Mouse (Mus musculus): ENCODE results near the gene Cp. TPM values are rescaled to one million over a fixed set of nuclear protein-coding genes. Genes with fewer than 3 reads are reported as not detected.

Gene Cp
- polyA plus RNA-seq, 1 experiment from 2014 or later, result 1.1 TPM

DNA sequence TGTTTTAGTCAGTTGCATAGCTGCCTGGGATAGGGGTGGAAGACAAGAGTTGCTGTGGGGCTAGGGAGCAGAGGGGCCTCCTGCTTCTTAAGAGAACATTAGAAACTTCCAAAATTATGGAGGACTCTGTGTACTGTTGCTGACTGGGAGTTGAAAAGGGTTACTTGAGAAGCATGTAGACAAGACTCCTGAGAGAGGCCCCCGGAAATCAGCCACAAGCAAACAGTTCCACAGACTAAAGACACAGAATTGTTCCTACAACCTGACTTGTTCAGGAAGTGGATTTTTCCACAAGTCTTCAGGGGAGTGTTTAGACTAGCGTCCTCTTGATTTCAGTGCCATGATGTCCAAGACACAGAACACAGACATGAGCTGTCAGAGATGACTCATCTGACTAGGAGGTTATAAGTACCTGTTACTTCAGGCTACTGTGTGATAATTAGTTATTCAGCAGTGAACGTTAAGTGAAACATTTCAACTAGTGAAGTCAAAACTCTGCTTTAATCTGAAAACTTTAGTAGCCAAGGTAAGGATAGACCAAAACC lies 3.8 kb downstream of the Cp start:
- H3K36me3 ChIP-seq (ENCODE audit: insufficient read depth), result no peaks in the 10 kb centered on the region
- no peak overlapping the region for H3K4me3 ChIP-seq (ENCODE audit: low read depth, low read length)
- no peak overlapping the region for H3K4me2 ChIP-seq
- H3K9me3 ChIP-seq (ENCODE audit: low read depth, low read length), result no peaks in the 10 kb centered on the region
- no peak for DNase-seq
- ATAC-seq (ENCODE audit: insufficient read depth), result no peak
- no peak overlapping the region for H3K27ac ChIP-seq (ENCODE audit: low read depth)
- 60% methylated on average over 3 of the region's 3 CpGs for WGBS
- TF ChIP-seq CTCF (IDR thresholded peaks at IDR 0.05; ENCODE audit: low read depth), result no peak
- H3K4me1 ChIP-seq (ENCODE audit: insufficient read depth), result no peaks in the 10 kb centered on the region
- no peak overlapping the region for H3K9ac ChIP-seq
- no peaks in the 10 kb centered on the region for H3K27me3 ChIP-seq (ENCODE audit: insufficient read depth, low read length)

- no peak for TF ChIP-seq CTCF (IDR thresholded peaks at IDR 0.05; ENCODE audit: low read depth)
- H3K4me3 ChIP-seq (ENCODE audit: low read depth, low read length), result no peak overlapping the region
- no peaks in the 10 kb centered on the region for H3K27me3 ChIP-seq (ENCODE audit: insufficient read depth, low read length)
- no peaks in the 10 kb centered on the region for H3K36me3 ChIP-seq (ENCODE audit: insufficient read depth)
- ATAC-seq (ENCODE audit: insufficient read depth) (no peak), DNase-seq (no peak)
- H3K4me1 ChIP-seq (ENCODE audit: insufficient read depth), result no peaks in the 10 kb centered on the region
- WGBS, result 82% methylated on average over 2 of the region's 2 CpGs
- H3K27ac ChIP-seq (ENCODE audit: low read depth), result no peak overlapping the region
- H3K9ac ChIP-seq, result no peak overlapping the region
- H3K9me3 ChIP-seq (ENCODE audit: low read depth, low read length), result no peaks in the 10 kb centered on the region
- H3K4me2 ChIP-seq, result no peak overlapping the region
Measured at GRCm38 (mm10) chr3:19961341-19961740, 4.5 kb downstream of the Cp start.

- Histone ChIP-seq H3K9me3 (ENCODE audit: low read depth, low read length) (no peaks in the 10 kb centered on the region), H3K4me2 (no peak overlapping the region), H3K4me3 (ENCODE audit: low read depth, low read length) (no peak overlapping the region), H3K9ac (no peak overlapping the region), H3K36me3 (ENCODE audit: insufficient read depth) (no peaks in the 10 kb centered on the region), H3K27ac (ENCODE audit: low read depth) (no peak overlapping the region), H3K27me3 (ENCODE audit: insufficient read depth, low read length) (no peaks in the 10 kb centered on the region), H3K4me1 (ENCODE audit: insufficient read depth) (no peaks in the 10 kb centered on the region)
- WGBS, result 80% methylated on average over 3 of the region's 3 CpGs
- DNase-seq (no peak), ATAC-seq (ENCODE audit: insufficient read depth) (no peak)
- no peak for TF ChIP-seq CTCF (IDR thresholded peaks at IDR 0.05; ENCODE audit: low read depth)
Measured at GRCm38 (mm10) chr3:19962769-19963513, 6.1 kb downstream of the Cp start.

DNA sequence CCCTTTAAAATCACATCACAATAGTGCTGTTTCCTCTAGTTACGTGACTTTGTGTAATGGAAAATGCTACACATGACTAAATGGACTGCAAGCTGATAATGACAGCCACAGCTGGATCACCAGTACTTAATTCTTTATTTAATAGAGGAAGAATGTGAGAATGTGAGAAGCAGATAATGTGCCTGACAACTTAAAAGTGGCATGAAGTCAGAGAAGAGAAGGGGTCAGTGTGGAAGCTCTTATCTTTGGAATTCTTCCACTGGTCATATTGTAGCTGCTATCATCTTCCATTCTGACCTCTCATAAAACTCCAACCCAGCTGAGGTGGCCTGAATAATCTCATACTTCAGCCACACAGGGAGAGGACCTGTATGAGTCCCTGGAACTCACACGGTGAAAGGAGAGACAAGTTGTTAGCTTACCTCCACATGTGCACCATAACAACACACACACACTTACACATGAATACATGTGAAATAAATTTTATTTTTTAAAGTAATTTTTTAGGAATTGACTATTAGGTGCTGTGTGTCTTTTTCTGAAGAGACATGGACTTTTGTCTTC lies 7.9 kb downstream of the Cp start:
- no peak for ATAC-seq (ENCODE audit: insufficient read depth)
- Histone ChIP-seq H3K27me3 (ENCODE audit: insufficient read depth, low read length) (no peaks in the 10 kb centered on the region), H3K4me1 (ENCODE audit: insufficient read depth) (no peaks in the 10 kb centered on the region), H3K4me2 (no peak overlapping the region), H3K9me3 (ENCODE audit: low read depth, low read length) (no peaks in the 10 kb centered on the region), H3K9ac (no peak overlapping the region), H3K27ac (ENCODE audit: low read depth) (no peak overlapping the region), H3K36me3 (ENCODE audit: insufficient read depth) (no peaks in the 10 kb centered on the region), H3K4me3 (ENCODE audit: low read depth, low read length) (no peak overlapping the region)
- TF ChIP-seq CTCF (IDR thresholded peaks at IDR 0.05; ENCODE audit: low read depth), result no peak
- DNase-seq, result no peak
- 54% methylated on average over 2 of the region's 2 CpGs for WGBS

GRCm38 (mm10) chr3:19965239-19965638 lies 8.4 kb downstream of the Cp start:
- no peaks in the 10 kb centered on the region for H3K4me1 ChIP-seq (ENCODE audit: insufficient read depth)
- no peak for TF ChIP-seq CTCF (IDR thresholded peaks at IDR 0.05; ENCODE audit: low read depth)
- no peak overlapping the region for H3K27ac ChIP-seq (ENCODE audit: low read depth)
- H3K9me3 ChIP-seq (ENCODE audit: low read depth, low read length), result no peaks in the 10 kb centered on the region
- H3K4me2 ChIP-seq, result no peak overlapping the region
- WGBS, result 72% methylated on average over 5 of the region's 5 CpGs
- no peak overlapping the region for H3K9ac ChIP-seq
- DNase-seq (no peak), ATAC-seq (ENCODE audit: insufficient read depth) (no peak)
- H3K4me3 ChIP-seq (ENCODE audit: low read depth, low read length), result no peak overlapping the region
- H3K27me3 ChIP-seq (ENCODE audit: insufficient read depth, low read length), result no peaks in the 10 kb centered on the region
- no peaks in the 10 kb centered on the region for H3K36me3 ChIP-seq (ENCODE audit: insufficient read depth)

GRCm38 (mm10) chr3:19966072-19966471 lies 9.2 kb downstream of the Cp start:
- H3K9ac ChIP-seq, result no peak overlapping the region
- ATAC-seq (ENCODE audit: insufficient read depth) (no peak), DNase-seq (no peak)
- TF ChIP-seq CTCF (IDR thresholded peaks at IDR 0.05; ENCODE audit: low read depth), result no peak
- H3K4me2 ChIP-seq, result no peak overlapping the region
- 75% methylated on average over 4 of the region's 4 CpGs for WGBS
- H3K4me1 ChIP-seq (ENCODE audit: insufficient read depth), result no peaks in the 10 kb centered on the region
- H3K9me3 ChIP-seq (ENCODE audit: low read depth, low read length), result no peaks in the 10 kb centered on the region
- no peak overlapping the region for H3K27ac ChIP-seq (ENCODE audit: low read depth)
- no peaks in the 10 kb centered on the region for H3K27me3 ChIP-seq (ENCODE audit: insufficient read depth, low read length)
- no peak overlapping the region for H3K4me3 ChIP-seq (ENCODE audit: low read depth, low read length)
- no peaks in the 10 kb centered on the region for H3K36me3 ChIP-seq (ENCODE audit: insufficient read depth)

GRCm38 (mm10) chr3:19978474-19978873 lies 21.6 kb downstream of the Cp start:
- no peak for TF ChIP-seq CTCF (IDR thresholded peaks at IDR 0.05; ENCODE audit: low read depth)
- Histone ChIP-seq H3K36me3 (ENCODE audit: insufficient read depth) (no peaks in the 10 kb centered on the region), H3K27me3 (ENCODE audit: insufficient read depth, low read length) (no peaks in the 10 kb centered on the region), H3K4me1 (ENCODE audit: insufficient read depth) (no peaks in the 10 kb centered on the region), H3K27ac (ENCODE audit: low read depth) (no peak overlapping the region), H3K4me2 (no peak overlapping the region), H3K9ac (no peak overlapping the region), H3K4me3 (ENCODE audit: low read depth, low read length) (no peak overlapping the region), H3K9me3 (ENCODE audit: low read depth, low read length) (no peaks in the 10 kb centered on the region)
- ATAC-seq (ENCODE audit: insufficient read depth), result no peak
- peak; percentile 10 for DNase-seq
- WGBS, result 27% methylated on average over 4 of the region's 4 CpGs

All from lung, embryonic 14.5 days (tissue).